Mouse (Mus musculus): ENCODE measurements around the gene Car5b.

Car5b gene

GRCm38 (mm10) chrX:163957803-163958466 lies 69.9 kb downstream of the Car5b start:
- DNase-seq, result peak; percentile 71 to 76

DNA sequence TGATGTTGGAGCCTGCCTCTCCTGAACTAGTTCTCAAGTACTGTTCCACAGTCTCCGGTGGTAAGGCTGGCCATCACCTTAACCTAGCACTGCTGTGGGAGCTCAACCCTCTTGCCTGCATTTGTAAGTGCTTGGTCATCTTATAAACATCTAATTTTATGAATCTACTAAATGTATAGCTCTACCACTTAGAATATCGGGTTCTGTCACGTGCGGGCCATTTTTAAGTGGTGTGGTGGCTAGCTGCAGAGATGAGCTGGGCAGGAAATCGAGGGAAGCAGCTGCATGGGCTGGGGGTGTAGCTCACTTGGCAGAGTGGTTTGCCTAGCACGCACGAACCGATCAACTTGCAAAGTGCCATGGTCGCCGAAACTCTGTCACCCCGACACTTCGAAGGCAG lies 70.4 kb downstream of the Car5b start:
- no peak for DNase-seq

DNA sequence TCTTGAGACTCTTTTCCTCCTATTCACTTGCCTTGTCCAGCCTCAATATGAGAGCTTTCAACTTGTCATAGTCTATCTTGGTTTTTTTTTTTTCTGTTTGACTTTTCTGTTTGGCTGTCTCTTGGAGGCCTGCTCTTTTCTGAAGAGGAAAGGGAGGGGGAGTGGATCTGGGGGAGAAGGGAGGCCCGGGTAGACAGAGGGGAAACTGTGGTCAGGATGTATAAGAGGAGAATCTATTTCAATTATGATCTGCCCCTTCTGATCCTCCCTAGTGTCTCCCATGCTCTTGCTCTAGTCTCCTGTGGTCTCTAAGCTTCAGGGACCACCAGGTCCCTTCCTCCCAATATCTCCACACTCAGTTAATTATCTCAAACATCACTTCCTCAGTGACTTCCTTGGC lies 76.2 kb downstream of the Car5b start:
- no peak for DNase-seq

- DNase-seq, result no peak
Observed at GRCm38 (mm10) chrX:163944381-163944780, 83.4 kb downstream of the Car5b start.

- DNase-seq, result no peak
Observed at GRCm38 (mm10) chrX:163938587-163938986, 89.2 kb downstream of the Car5b start.

GRCm38 (mm10) chrX:163934731-163935130 lies 93.1 kb downstream of the Car5b start:
- DNase-seq, result no peak

DNA sequence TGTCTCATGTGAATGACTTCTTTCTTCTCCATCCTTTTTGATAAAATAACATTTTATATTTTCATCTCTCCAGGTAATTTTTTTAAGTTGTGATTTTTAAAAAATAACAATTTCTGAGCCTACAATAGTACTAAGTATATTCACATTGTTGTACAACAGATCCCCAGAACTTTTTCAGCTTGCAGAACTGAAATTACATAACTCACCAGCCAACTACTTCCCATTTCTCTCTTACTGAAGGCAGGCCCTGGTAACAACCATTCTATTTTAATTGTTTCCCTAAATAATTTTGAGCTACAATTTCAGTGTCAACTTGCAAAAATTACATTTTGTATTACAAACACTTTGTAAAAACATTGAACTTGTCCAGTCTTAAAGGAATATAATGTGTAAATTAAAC lies 98.2 kb downstream of the Car5b start:
- DNase-seq, result no peak

Measured in thymus, postnatal 36 days (tissue).